Mouse (Mus musculus): Measurements from ENCODE around the gene Nfkbid.

GRCm38 (mm10) chr7:30435156-30435555 lies 13.6 kb downstream of the Nfkbid start:
- TF ChIP-seq JUND (conservative IDR thresholded peaks at IDR 0.05; ENCODE audit: low read depth, low read length) = no peak
- TF ChIP-seq USF1 (IDR thresholded peaks at IDR 0.05; ENCODE audit: low read depth, low read length) = no peak
- no peak for TF ChIP-seq POLR2A (IDR thresholded peaks at IDR 0.05; ENCODE audit: low read depth, low read length)
- no peak for TF ChIP-seq MYC (IDR thresholded peaks at IDR 0.05; ENCODE audit: low read depth, low read length)
- TF ChIP-seq PAX5 (IDR thresholded peaks at IDR 0.05; ENCODE audit: low read length) = no peak
- no peak for TF ChIP-seq CTCF (conservative IDR thresholded peaks at IDR 0.05 in 1 of 2, IDR thresholded peaks at IDR 0.05 in 1 of 2; ENCODE audit: low read depth in 2 of 2, low read length in 2 of 2)
- TF ChIP-seq MAZ (IDR thresholded peaks at IDR 0.05; ENCODE audit: low read depth, low read length) = no peak
- TF ChIP-seq RAD21 (IDR thresholded peaks at IDR 0.05; ENCODE audit: low read depth, low read length) = no peak
- TF ChIP-seq RCOR1 (conservative IDR thresholded peaks at IDR 0.05; ENCODE audit: low read depth, low read length) = no peak
- TF ChIP-seq SMC3 (IDR thresholded peaks at IDR 0.05; ENCODE audit: low read depth, low read length) = no peak
- no peak for TF ChIP-seq MAX (IDR thresholded peaks at IDR 0.05; ENCODE audit: low read length)
- no peak for TF ChIP-seq HCFC1 (IDR thresholded peaks at IDR 0.05; ENCODE audit: low read depth, low read length)
- TF ChIP-seq EP300 (IDR thresholded peaks at IDR 0.05; ENCODE audit: low read length) = no peak
